Mouse (Mus musculus) embryonic facial prominence, embryonic 11.5 days (tissue): ENCODE measurements around the gene Riiad1. TPM values are rescaled to one million over a fixed set of nuclear protein-coding genes. Genes with fewer than 3 reads are reported as not detected.

Experiments used
- ATAC-seq: fragments of 200-750 bp; cut with Nextera tagmentation; replicated peaks from 2 replicates; pipeline ENCODE4 v1.8.0; 2017; ENCODE audit warnings: low read depth; ENCODE audit not compliant: insufficient number of reproducible peaks, low FRiP score, low TSS enrichment
- DNase-seq: peaks from one replicate; pipeline ENCODE4 v3.0.0-alpha.2; 2015; ENCODE audit warnings: low spot score
- H3K27ac ChIP-seq: fragments of 300-500 bp; sonication (generic); replicated peaks from 2 replicates; pipeline ENCODE4 v1.5.1; 2014; ENCODE audit warnings: mild to moderate bottlenecking, low read depth, low read length, control low read depth
- H3K27me3 ChIP-seq: fragments of 300-500 bp; sonication (generic); 2 replicates; pipeline ENCODE4 v1.6.1; 2014; ENCODE audit warnings: mild to moderate bottlenecking, low read length, moderate library complexity, mixed read lengths; ENCODE audit not compliant: control insufficient read depth, insufficient read depth
- H3K36me3 ChIP-seq: fragments of 300-500 bp; sonication (generic); replicated peaks from 2 replicates; pipeline ENCODE4 v1.6.1; 2014; ENCODE audit warnings: low read depth, mild to moderate bottlenecking, low read length, moderate library complexity, mixed read lengths; ENCODE audit not compliant: control insufficient read depth, insufficient read depth
- H3K4me1 ChIP-seq: fragments of 300-500 bp; sonication (generic); 2 replicates; pipeline ENCODE4 v1.6.1; 2014; ENCODE audit warnings: low read length, mixed read lengths; ENCODE audit not compliant: control insufficient read depth, insufficient read depth
- H3K4me2 ChIP-seq: fragments of 300-500 bp; sonication (generic); 2 replicates; pipeline ENCODE4 v1.6.1; 2014; ENCODE audit warnings: low read depth, mild to moderate bottlenecking, control low read depth, low read length, moderate library complexity
- H3K4me3 ChIP-seq: fragments of 300-500 bp; sonication (generic); 2 replicates; pipeline ENCODE4 v1.5.1; 2014; ENCODE audit warnings: low read depth, low read length, control low read depth
- H3K9ac ChIP-seq: fragments of 300-500 bp; sonication (generic); replicated peaks from 2 replicates; pipeline ENCODE4 v1.6.1; 2014; ENCODE audit warnings: mild to moderate bottlenecking, control low read depth, low read length
- H3K9me3 ChIP-seq: fragments of 300-500 bp; sonication (generic); replicated peaks from 2 replicates; pipeline ENCODE4 v1.6.1; 2016; ENCODE audit warnings: mild to moderate bottlenecking, low read length, inconsistent platforms, mixed read lengths; ENCODE audit not compliant: control insufficient read depth
- WGBS: fragments of 180-500 bp; shearing (Covaris S2); extraction: QIAGEN DNeasy Blood & Tissue Kit; methylation state at CpG from one replicate; pipeline ENCODE4 v1.1.7; 2014; 5-methylcytosine and 5-hydroxymethylcytosine counted together
- polyA plus RNA-seq: library from polyadenylated mRNA; unstranded; fragments of >200 nt; fragmentation: Nextera tagmentation; extraction: Ambion mirVana; gene quantifications from 2 replicates; pipeline ENCODE4 v1.2.1, GENCODE M21; 2014

The Riiad1 gene
- polyA plus RNA-seq, 1 experiment from 2014 or later, result 3.4 TPM

- H3K4me2 ChIP-seq, result no peak overlapping the region
- no peaks in the 10 kb centered on the region for H3K36me3 ChIP-seq
- DNase-seq (no peak), ATAC-seq (no peak)
- no peaks in the 10 kb centered on the region for H3K9me3 ChIP-seq
- 75% methylated on average over 2 of the region's 2 CpGs for WGBS
- no peak overlapping the region for H3K4me3 ChIP-seq
- no peaks in the 10 kb centered on the region for H3K27me3 ChIP-seq
- no peak overlapping the region for H3K27ac ChIP-seq
- H3K4me1 ChIP-seq, result no peaks in the 10 kb centered on the region
- H3K9ac ChIP-seq, result no peak overlapping the region
These were observed 49.2 kb downstream of the Riiad1 start for GRCm38 (mm10) chr3:94430980-94431379.

Other genes with a start within 250 kb of the Riiad1 start
- gene Gm4778, start 216.3 kb downstream of the Riiad1 start, polyA plus RNA-seq, result not detected in 2 replicates
- 9.6 and 13.3 TPM in 2 replicates for gene Them4, start 170.3 kb downstream of the Riiad1 start, polyA plus RNA-seq
- 0.50 TPM in 1 of 2 replicates, not detected in the other for gene Them5, start 138.2 kb downstream of the Riiad1 start, polyA plus RNA-seq
- 0.88 and 0.89 TPM in 2 replicates for gene C2cd4d, start 117.9 kb downstream of the Riiad1 start, polyA plus RNA-seq
- 0.22 and 0.38 TPM in 2 replicates for gene Rorc, start 107.5 kb downstream of the Riiad1 start, polyA plus RNA-seq
- 0.06 and 0.13 TPM in 2 replicates for gene Lingo4, start 81.8 kb downstream of the Riiad1 start, polyA plus RNA-seq
- 16.1 and 19.8 TPM in 2 replicates for gene Tdrkh, start 67.1 kb downstream of the Riiad1 start, polyA plus RNA-seq
- 63.8 and 66.0 TPM in 2 replicates for gene Mrpl9, start 37.0 kb downstream of the Riiad1 start, polyA plus RNA-seq
- gene Oaz3, start 36.4 kb downstream of the Riiad1 start, polyA plus RNA-seq, result 0.14 TPM in 1 of 2 replicates, not detected in the other
- gene Celf3, start 2.0 kb downstream of the Riiad1 start, polyA plus RNA-seq, result 29.2 and 32.8 TPM in 2 replicates
- gene Snx27, start 102.4 kb upstream of the Riiad1 start, polyA plus RNA-seq, result 39.3 and 41.6 TPM in 2 replicates
- gene Gm10972, start 162.8 kb upstream of the Riiad1 start, polyA plus RNA-seq, result not detected in 2 replicates
- gene Tuft1, start 178.5 kb upstream of the Riiad1 start, polyA plus RNA-seq, result 5.0 and 5.3 TPM in 2 replicates
- gene Selenbp2, start 213.2 kb upstream of the Riiad1 start, polyA plus RNA-seq, result not detected in 2 replicates